24 mouse cellular contexts compared by ENCODE assay signal in genomic region chr7:110792834-110793233, GRCm38 (mm10).
"Had no signal": no experiment of that assay in that cellular context is flagged by ENCODE, and none has a peak within 500 bp of the region (broad histone marks: within the 10 kb centered on the region; RNA-seq: fewer than 3 reads in every experiment).

No protein-coding gene starts in this region.

- ATAC-seq: liver, postnatal 0 days; midbrain, embryonic 13.5 days; midbrain, embryonic 16.5 days had no signal

- H3K9ac ChIP-seq: limb, embryonic 12.5 days; limb, embryonic 15.5 days; liver, embryonic 14.5 days; liver, postnatal 0 days; lung, embryonic 14.5 days; midbrain, embryonic 13.5 days; neural tube, embryonic 13.5 days had no signal

- H3K4me2 ChIP-seq: limb, embryonic 12.5 days; limb, embryonic 15.5 days; liver, embryonic 11.5 days; lung, embryonic 14.5 days; midbrain, embryonic 13.5 days; neural tube, embryonic 13.5 days had no signal

- H3K27me3 ChIP-seq: limb, embryonic 12.5 days; limb, embryonic 15.5 days; midbrain, embryonic 13.5 days; neural tube, embryonic 13.5 days had no signal

- H3K4me3 ChIP-seq: layer of hippocampus, adult 2 months; left cerebral cortex, adult 2 months; limb, embryonic 12.5 days; limb, embryonic 15.5 days; megakaryocyte, embryonic 14.5 days; midbrain, embryonic 10.5 days; midbrain, embryonic 13.5 days; myocyte; neural tube, embryonic 13.5 days had no signal

- H3K27ac ChIP-seq: layer of hippocampus, adult 2 months; left cerebral cortex, adult 2 months; limb, embryonic 12.5 days; limb, embryonic 15.5 days; liver, embryonic 14.5 days; midbrain, embryonic 10.5 days; midbrain, embryonic 13.5 days; neural tube, embryonic 13.5 days had no signal

- DNase-seq: kidney, adult 8-10 months; kidney, postnatal 14 days; kidney, postnatal 4 days; layer of hippocampus, postnatal 36 days; left cerebral cortex, postnatal 4 days; liver, postnatal 0 days; lung, embryonic 14.5 days; retina, postnatal 1 day; right cerebral cortex, postnatal 25 days; thymus, adult 2 months; thymus, postnatal 14 days; thymus, postnatal 4 days had no signal

- H3K36me3 ChIP-seq: limb, embryonic 12.5 days; midbrain, embryonic 10.5 days; midbrain, embryonic 13.5 days; neural tube, embryonic 13.5 days had no signal

- H3K9me3 ChIP-seq: limb, embryonic 12.5 days; limb, embryonic 15.5 days; megakaryocyte, embryonic 14.5 days; midbrain, embryonic 10.5 days; midbrain, embryonic 13.5 days; neural tube, embryonic 13.5 days had no signal

- H3K4me1 ChIP-seq: midbrain, embryonic 13.5 days; neural tube, embryonic 13.5 days had no signal
